Mouse (Mus musculus) liver, embryonic 14.5 days (tissue): ENCODE data around the gene Mafk. TPM values are rescaled to one million over a fixed set of nuclear protein-coding genes. Genes with fewer than 3 reads are reported as not detected.

ENCODE experiments used
- ATAC-seq: fragments of 200-750 bp; cut with Nextera tagmentation; 2 replicates; pipeline ENCODE4 v1.8.0; 2017; ENCODE audit warnings: moderate number of reproducible peaks, mild to moderate bottlenecking, moderate library complexity; ENCODE audit not compliant: insufficient read depth
- DNase-seq, 3 experiments: peaks; one replicate each; pipeline ENCODE4 v3.0.0-alpha.2; 2012 to 2013; ENCODE audit warnings: low read depth in 3 of 3, low spot score in 3 of 3
- H3K27ac ChIP-seq: fragments of 300-500 bp; sonication (generic); 2 replicates; pipeline ENCODE4 v1.5.1; 2014; ENCODE audit warnings: moderate library complexity, mild to moderate bottlenecking, control low read depth, inconsistent platforms
- H3K27me3 ChIP-seq: fragments of 300-500 bp; sonication (generic); 2 replicates; pipeline ENCODE4 v1.6.1; 2014; ENCODE audit warnings: mild to moderate bottlenecking, low read length, moderate library complexity; ENCODE audit not compliant: control insufficient read depth, insufficient read depth
- H3K36me3 ChIP-seq: fragments of 300-500 bp; sonication (generic); replicated peaks from 2 replicates; pipeline ENCODE4 v1.6.1; 2014; ENCODE audit warnings: low read depth; ENCODE audit not compliant: control insufficient read depth, insufficient read depth
- H3K4me1 ChIP-seq, 2 experiments: fragments of 200-500 bp in 1 of 2; fragments of 300-500 bp in 1 of 2; sonication (generic) in 1 of 2; replicated peaks; 2 replicates each; pipeline ENCODE4 v1.6.1; 2012 to 2014; ENCODE audit warnings: antibody characterized with exemption in 1 of 2, inconsistent platforms in 1 of 2, low read length in 1 of 2; ENCODE audit not compliant: control insufficient read depth in 2 of 2, insufficient read depth in 2 of 2
- H3K4me2 ChIP-seq: fragments of 300-500 bp; sonication (generic); 2 replicates; pipeline ENCODE4 v1.6.1; 2014; ENCODE audit warnings: low read depth, mild to moderate bottlenecking, control low read depth, moderate library complexity
- H3K4me3 ChIP-seq, 2 experiments: fragments of 200-500 bp in 1 of 2; fragments of 300-500 bp in 1 of 2; sonication (generic) in 1 of 2; 2 replicates each; pipeline ENCODE4 v1.5.1; 2012 to 2014; ENCODE audit warnings: low read depth in 2 of 2, low read length in 2 of 2, mild to moderate bottlenecking in 2 of 2, control low read depth in 1 of 2, inconsistent platforms in 1 of 2, moderate library complexity in 1 of 2; ENCODE audit not compliant: insufficient read depth in 1 of 2
- H3K9ac ChIP-seq: fragments of 300-500 bp; sonication (generic); replicated peaks from 2 replicates; pipeline ENCODE4 v1.6.1; 2014; ENCODE audit warnings: mild to moderate bottlenecking, control low read depth, moderate library complexity
- H3K9me3 ChIP-seq: fragments of 300-500 bp; sonication (generic); 2 replicates; pipeline ENCODE4 v1.6.1; 2016; ENCODE audit warnings: low read length, mixed read lengths; ENCODE audit not compliant: control insufficient read depth
- CTCF ChIP-seq: IDR thresholded peaks from 2 replicates; pipeline ENCODE4 v1.5.1; 2016; ENCODE audit warnings: antibody characterized with exemption, low read depth, control low read depth
- EP300 ChIP-seq: IDR thresholded peaks from 2 replicates; pipeline ENCODE4 v1.6.1; 2016; ENCODE audit warnings: antibody characterized with exemption, low read depth
- WGBS: fragments of 180-500 bp; shearing (Covaris S2); extraction: QIAGEN DNeasy Blood & Tissue Kit; methylation state at CpG from one replicate; pipeline ENCODE4 v1.1.7; 2014; ENCODE audit not compliant: insufficient replicate concordance; 5-methylcytosine and 5-hydroxymethylcytosine counted together
- polyA plus RNA-seq, 2 experiments: library from polyadenylated mRNA; depleted of rRNA in 1 of 2; stranded (reverse) in 1 of 2; unstranded in 1 of 2; fragments of >200 nt; fragmentation: Nextera tagmentation in 1 of 2; extraction: Ambion mirVana in 1 of 2; gene quantifications; 2 replicates each; pipeline versions ENCODE4 v1.2.1 to v1.2.3; 2012 to 2014

Mafk gene
- polyA plus RNA-seq, 2 experiments: 20.7 to 23.0 TPM

- Histone ChIP-seq H3K36me3 (peaks cover 38% of the 10 kb centered on the region), H3K4me2 (no peak overlapping the region), H3K4me3 (no peak overlapping the region), H3K4me1 (no peaks in the 10 kb centered on the region), H3K9me3 (no peaks in the 10 kb centered on the region), H3K9ac (no peak overlapping the region), H3K27me3 (no peaks in the 10 kb centered on the region), H3K27ac (no peak overlapping the region)
- TF ChIP-seq CTCF: no peak
- TF ChIP-seq EP300: no peak
- whole genome bisulfite sequencing: 82% methylated on average over 8 of the region's 8 CpGs
- DNase-seq (no peak), ATAC-seq (no peak)
Observed at GRCm38 (mm10) chr5:139768216-139768615, 23.1 kb upstream of the Mafk start.

DNA sequence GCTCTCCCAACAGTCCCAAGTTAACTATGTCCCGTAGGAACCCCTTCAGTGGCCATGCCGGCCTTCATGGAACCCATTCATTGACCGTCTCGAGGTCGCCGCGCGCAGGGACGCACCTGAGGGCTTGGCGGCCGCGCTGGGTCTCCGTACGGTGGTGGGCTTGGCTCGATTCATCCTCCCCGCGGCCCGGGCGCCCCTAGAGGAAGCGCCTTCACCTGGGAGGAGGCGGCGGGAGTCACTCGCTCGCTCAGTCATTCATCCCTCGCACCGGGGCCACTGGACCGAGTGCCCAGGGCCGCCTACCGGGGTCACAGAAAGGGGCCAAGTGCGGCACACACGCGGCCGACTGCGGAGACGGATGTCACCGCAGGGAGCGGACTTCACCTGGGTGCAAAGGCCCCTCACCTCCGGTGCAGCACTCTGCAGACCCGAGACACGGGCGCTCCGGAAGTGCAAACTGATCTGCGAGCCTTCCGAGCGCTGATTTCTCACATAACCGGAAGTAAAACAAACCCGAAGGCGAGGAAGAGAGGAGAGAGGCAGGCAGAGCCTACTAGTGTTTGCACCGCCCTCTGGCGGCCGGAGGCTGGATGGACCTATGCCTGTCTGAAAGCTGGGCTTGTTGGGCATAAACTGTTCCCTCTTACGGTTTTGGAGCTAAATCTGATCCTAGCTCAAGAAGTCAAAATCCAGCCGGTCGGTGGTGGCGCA is 15.9 kb upstream of the Mafk start, which contains the start of gene Ints1:
Ints1 (minus strand) TSS at position 459 of the 711 bp plus-strand sequence.
- H3K27me3 ChIP-seq: no peaks in the 10 kb centered on the region
- peak within 1 kb of the TSS; percentile 66 to 93 for H3K4me3 ChIP-seq
- peak within 1 kb of the TSS; percentile 77 for H3K9ac ChIP-seq
- H3K36me3 ChIP-seq: peaks cover 19% of the 10 kb centered on the region
- peak within 1 kb of the TSS; percentile 97 for H3K4me2 ChIP-seq
- TF ChIP-seq EP300 (0 out of 2 replicates have a peak, but pooled peaks have one; percentile 30), CTCF (peak; percentile 97)
- peaks cover 0 to 3% of the 10 kb centered on the region in 2 experiments; a peak in 1 of 4 replicates for H3K4me1 ChIP-seq
- peak; percentile 90 for ATAC-seq
- WGBS: under 1% methylated on average over 55 of the region's 55 CpGs
- peak within 1 kb of the TSS; percentile 4 for H3K27ac ChIP-seq
- DNase-seq: peak; percentile 90 to 92 (median 92)
- H3K9me3 ChIP-seq: no peaks in the 10 kb centered on the region

- 40% methylated on average over 5 of the region's 5 CpGs for WGBS
- DNase-seq: no peak
- Histone ChIP-seq H3K27ac (no peak overlapping the region), H3K9me3 (no peaks in the 10 kb centered on the region), H3K36me3 (peaks cover 4% of the 10 kb centered on the region), H3K27me3 (no peaks in the 10 kb centered on the region), H3K4me1 (peaks cover 0 to 3% of the 10 kb centered on the region in 2 experiments; a peak in 1 of 4 replicates), H3K4me3 (no peak overlapping the region), H3K9ac (no peak overlapping the region), H3K4me2 (no peak overlapping the region)
- no peak for ATAC-seq
- TF ChIP-seq CTCF (no peak), EP300 (0 out of 2 replicates have a peak, but pooled peaks have one; percentile 25)
Observed at GRCm38 (mm10) chr5:139776966-139777365, 14.3 kb upstream of the Mafk start.

DNA sequence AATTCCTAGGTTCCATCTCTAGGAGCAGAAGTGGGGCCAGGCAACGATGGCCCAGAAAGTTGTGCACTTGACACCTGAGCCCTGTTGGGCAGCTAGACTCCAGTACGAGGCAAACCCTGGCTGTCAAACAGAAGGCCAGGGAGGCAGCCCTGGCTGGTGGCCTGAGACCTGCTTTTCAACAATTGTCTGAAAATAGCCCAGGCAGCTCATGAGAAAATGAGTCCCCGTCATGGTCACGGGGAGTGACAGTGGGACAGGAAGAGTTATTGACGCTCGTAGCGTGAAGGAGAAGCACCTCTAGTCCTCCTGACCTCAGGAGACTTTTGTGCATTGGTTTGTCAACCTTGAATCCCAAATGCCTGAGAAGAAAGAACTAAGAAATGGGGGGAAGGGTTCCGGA is 9.9 kb upstream of the Mafk start:
- DNase-seq: no peak
- H3K36me3 ChIP-seq: no peaks in the 10 kb centered on the region
- 76% methylated on average over 8 of the region's 8 CpGs for WGBS

DNA sequence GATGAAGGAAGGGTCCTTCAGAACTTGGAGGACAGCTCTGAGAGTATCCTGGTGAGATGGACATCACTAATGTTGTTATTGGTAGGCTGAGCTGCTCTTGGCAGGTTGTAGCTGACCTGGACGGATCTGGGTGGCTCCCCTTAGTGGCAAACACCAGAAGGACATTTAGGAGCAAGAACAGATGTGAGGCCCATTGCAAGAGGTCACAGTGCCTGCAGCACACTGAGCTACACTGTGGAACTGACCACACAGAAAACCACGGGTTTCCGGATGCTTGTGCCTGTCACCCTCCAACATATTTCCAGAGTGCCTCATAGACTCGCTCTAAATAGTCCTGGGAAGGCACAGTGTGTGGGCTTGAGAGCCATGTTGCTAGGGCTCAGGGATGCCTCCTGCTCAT is 1.8 kb upstream of the Mafk start:
- H3K9me3 ChIP-seq: no peaks in the 10 kb centered on the region
- no peak overlapping the region for H3K27ac ChIP-seq
- H3K4me3 ChIP-seq: no peak overlapping the region
- H3K4me1 ChIP-seq: peaks cover 20 to 27% of the 10 kb centered on the region in 2 experiments
- H3K4me2 ChIP-seq: no peak overlapping the region
- DNase-seq: no peak
- no peaks in the 10 kb centered on the region for H3K27me3 ChIP-seq
- no peak for TF ChIP-seq EP300
- TF ChIP-seq CTCF: peak; percentile 62
- no peak overlapping the region for H3K9ac ChIP-seq
- no peak for ATAC-seq
- H3K36me3 ChIP-seq: peaks cover 7% of the 10 kb centered on the region
- 28% methylated on average over 4 of the region's 4 CpGs for WGBS

More for the DNA sequence above, 9.9 kb upstream of the Mafk start:
- no peak overlapping the region for H3K4me3 ChIP-seq
- H3K4me2 ChIP-seq: no peak overlapping the region
- no peak for ATAC-seq
- TF ChIP-seq CTCF (no peak), EP300 (no peak)
- no peaks in the 10 kb centered on the region for H3K9me3 ChIP-seq
- H3K27ac ChIP-seq: no peak overlapping the region
- no peaks in the 10 kb centered on the region for H3K4me1 ChIP-seq
- no peaks in the 10 kb centered on the region for H3K27me3 ChIP-seq
- no peak overlapping the region for H3K9ac ChIP-seq
